Mouse (Mus musculus) kidney, adult 2 months (tissue): ENCODE measurements around the gene Grm1. TPM values are rescaled to one million over a fixed set of nuclear protein-coding genes. Genes with fewer than 3 reads are reported as not detected.

Experiments
- DNase-seq: peaks from one replicate; pipeline ENCODE4 v3.0.0; 2021
- H3K27ac ChIP-seq: fragments of 200-500 bp; 2 replicates; pipeline ENCODE4 v1.5.1; 2012; ENCODE audit warnings: low read depth, low read length, control low read depth, inconsistent platforms; ENCODE audit not compliant: insufficient read depth
- H3K27me3 ChIP-seq: fragments of 200-500 bp; replicated peaks from 2 replicates; pipeline ENCODE4 v1.6.1; 2012; ENCODE audit warnings: mild to moderate bottlenecking, moderate library complexity, low read length, inconsistent platforms; ENCODE audit not compliant: control insufficient read depth, insufficient read depth
- H3K36me3 ChIP-seq: fragments of 200-500 bp; 2 replicates; pipeline ENCODE4 v1.6.1; 2012; ENCODE audit warnings: mild to moderate bottlenecking, moderate library complexity, low read length, inconsistent platforms; ENCODE audit not compliant: control insufficient read depth, insufficient read depth
- H3K4me1 ChIP-seq: fragments of 200-500 bp; 2 replicates; pipeline ENCODE4 v1.6.1; 2011; ENCODE audit warnings: low read length; ENCODE audit not compliant: control insufficient read depth, insufficient read depth
- H3K4me3 ChIP-seq: fragments of 200-500 bp; 2 replicates; pipeline ENCODE4 v1.5.1; 2011; ENCODE audit warnings: mild to moderate bottlenecking, low read depth, low read length, control low read depth; ENCODE audit not compliant: insufficient read depth
- CTCF ChIP-seq: fragments of 200-500 bp; conservative IDR thresholded peaks from 2 replicates; pipeline ENCODE4 v1.5.1; 2011; ENCODE audit warnings: low read depth, mild to moderate bottlenecking, control low read depth, low read length, moderate library complexity, mixed read lengths; ENCODE audit not compliant: insufficient read depth, insufficient read length
- POLR2A ChIP-seq: fragments of 200-500 bp; IDR thresholded peaks from one replicate; pipeline ENCODE4 v1.6.1; 2011; ENCODE audit warnings: low read depth, low read length, control low read depth
- WGBS: fragments of 180-500 bp; shearing (Covaris S2); methylation state at CpG from one replicate; pipeline ENCODE4 v1.1.7; 2018; 5-methylcytosine and 5-hydroxymethylcytosine counted together
- polyA plus RNA-seq: library from polyadenylated mRNA; depleted of rRNA; stranded (reverse); fragments of >200 nt; gene quantifications from 2 replicates; pipeline ENCODE4 v1.2.3, GENCODE M21; 2012

The Grm1 gene
- polyA plus RNA-seq, 1 experiment: not detected

GRCm38 (mm10) chr10:10929672-10930071 lies 152.5 kb downstream of the Grm1 start:
- Histone ChIP-seq H3K27me3 (no peaks in the 10 kb centered on the region), H3K27ac (no peak overlapping the region), H3K4me1 (no peaks in the 10 kb centered on the region), H3K4me3 (no peak overlapping the region), H3K36me3 (no peaks in the 10 kb centered on the region)
- DNase-seq: no peak
- WGBS: 78% methylated on average over 2 of the region's 2 CpGs
- TF ChIP-seq POLR2A (no peak), CTCF (no peak)

DNA sequence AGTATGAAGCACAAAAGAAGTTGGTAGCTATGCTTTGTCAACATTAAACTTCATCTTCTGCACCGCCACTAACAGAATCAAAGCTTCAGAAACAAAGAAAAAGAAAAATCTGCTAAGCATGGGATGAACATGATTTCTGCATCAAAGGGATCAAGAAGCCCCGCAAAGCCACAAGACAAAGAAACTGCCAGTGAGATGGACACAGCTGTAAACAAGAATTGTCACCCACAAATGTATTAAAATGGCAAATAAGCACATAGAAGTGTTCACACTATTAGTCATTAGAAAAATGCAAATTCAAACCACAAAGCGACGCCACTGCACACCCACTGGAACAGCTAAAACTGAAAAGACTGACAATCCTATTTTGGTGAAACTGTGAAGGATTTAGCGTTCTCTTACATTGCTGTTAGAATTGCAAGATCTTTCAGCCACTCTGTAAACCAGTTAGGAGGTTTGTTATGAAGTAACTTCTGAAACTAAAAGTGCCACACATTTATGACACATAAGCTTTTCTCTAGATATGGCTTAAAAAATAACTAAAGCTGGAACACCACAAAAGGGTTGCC lies 153.3 kb downstream of the Grm1 start:
- H3K27ac ChIP-seq: no peak overlapping the region
- TF ChIP-seq POLR2A: no peak
- TF ChIP-seq CTCF: no peak
- H3K4me1 ChIP-seq: no peaks in the 10 kb centered on the region
- H3K27me3 ChIP-seq: no peaks in the 10 kb centered on the region
- H3K4me3 ChIP-seq: no peak overlapping the region
- H3K36me3 ChIP-seq: no peaks in the 10 kb centered on the region
- WGBS: 88% methylated on average over 5 of the region's 5 CpGs
- DNase-seq: no peak

GRCm38 (mm10) chr10:10917857-10918399 lies 164.2 kb downstream of the Grm1 start:
- DNase-seq: no peak
- Histone ChIP-seq H3K36me3 (no peaks in the 10 kb centered on the region), H3K27me3 (no peaks in the 10 kb centered on the region), H3K27ac (no peak overlapping the region), H3K4me1 (no peaks in the 10 kb centered on the region), H3K4me3 (no peak overlapping the region)
- no peak for TF ChIP-seq POLR2A
- no peak for TF ChIP-seq CTCF
- 75% methylated on average over 7 of the region's 7 CpGs for WGBS

DNA sequence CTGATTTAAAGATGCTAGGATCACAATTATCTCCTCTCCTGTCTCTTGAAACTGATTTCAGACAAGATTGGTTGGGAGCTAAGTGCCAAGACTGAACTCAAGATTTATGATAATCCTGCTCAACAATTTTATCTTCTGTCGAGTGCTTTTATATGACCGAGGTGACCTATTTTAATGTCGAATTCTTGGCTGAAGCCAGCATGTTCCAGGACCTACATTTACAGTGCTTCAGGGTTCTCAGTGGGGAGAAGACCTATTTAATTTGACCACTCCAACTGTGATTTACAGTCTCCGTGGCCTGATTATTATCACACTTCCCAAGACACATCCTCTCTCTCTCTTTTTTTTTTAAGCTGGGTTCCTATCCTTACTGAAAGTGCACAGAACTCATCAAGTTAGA lies 168.5 kb downstream of the Grm1 start:
- Histone ChIP-seq H3K4me3 (no peak overlapping the region), H3K27me3 (no peaks in the 10 kb centered on the region), H3K36me3 (no peaks in the 10 kb centered on the region), H3K4me1 (no peaks in the 10 kb centered on the region), H3K27ac (no peak overlapping the region)
- no peak for DNase-seq
- no peak for TF ChIP-seq CTCF
- no peak for TF ChIP-seq POLR2A
- WGBS: 63% methylated on average over 4 of the region's 4 CpGs

DNA sequence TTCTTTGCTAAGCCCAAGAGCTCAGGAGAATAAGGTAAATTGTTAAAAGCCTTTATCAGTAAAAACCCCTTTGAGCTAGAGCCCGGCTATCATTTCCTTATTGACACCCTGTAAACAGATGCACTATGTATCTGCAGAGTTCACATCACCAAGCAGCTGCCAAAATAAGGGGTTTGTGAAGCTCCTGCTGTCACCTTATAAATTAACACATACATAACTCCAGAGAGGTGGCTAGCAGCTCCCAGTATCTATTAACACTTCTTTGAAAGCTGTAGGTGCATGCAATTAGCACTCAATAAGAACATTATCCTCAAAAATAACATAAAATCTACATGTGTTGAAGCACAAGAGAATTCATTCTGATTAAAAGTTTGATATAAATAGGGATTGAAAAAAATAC lies 191.9 kb downstream of the Grm1 start:
- 85% methylated on average over 1 of the region's 1 CpGs for WGBS
- Histone ChIP-seq H3K36me3 (no peaks in the 10 kb centered on the region), H3K4me3 (no peak overlapping the region), H3K27ac (no peak overlapping the region), H3K27me3 (no peaks in the 10 kb centered on the region), H3K4me1 (no peaks in the 10 kb centered on the region)
- TF ChIP-seq POLR2A (no peak), CTCF (no peak)
- no peak for DNase-seq

DNA sequence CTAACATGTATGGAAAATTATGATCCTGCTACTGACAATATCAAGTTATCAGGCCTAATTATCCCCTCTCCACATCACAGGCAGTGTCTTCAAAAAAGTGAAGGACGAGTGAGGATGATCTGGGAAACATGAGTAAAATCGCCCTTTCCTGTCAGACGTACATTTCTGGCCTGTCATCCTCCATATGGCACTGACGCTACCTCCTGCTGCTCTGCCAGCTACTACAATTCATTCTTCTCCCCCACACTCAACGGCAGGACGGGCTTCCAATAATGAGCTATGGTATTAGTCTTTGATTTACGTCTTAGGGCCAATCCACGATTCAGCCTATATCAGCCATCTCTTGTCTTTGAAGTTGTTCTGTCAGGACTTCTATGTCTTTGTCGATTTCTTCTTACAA lies 193.6 kb downstream of the Grm1 start:
- H3K4me3 ChIP-seq: no peak overlapping the region
- no peaks in the 10 kb centered on the region for H3K27me3 ChIP-seq
- no peak for DNase-seq
- H3K27ac ChIP-seq: no peak overlapping the region
- WGBS: 73% methylated on average over 9 of the region's 9 CpGs
- TF ChIP-seq POLR2A: no peak
- TF ChIP-seq CTCF: no peak
- H3K4me1 ChIP-seq: no peaks in the 10 kb centered on the region
- H3K36me3 ChIP-seq: no peaks in the 10 kb centered on the region

DNA sequence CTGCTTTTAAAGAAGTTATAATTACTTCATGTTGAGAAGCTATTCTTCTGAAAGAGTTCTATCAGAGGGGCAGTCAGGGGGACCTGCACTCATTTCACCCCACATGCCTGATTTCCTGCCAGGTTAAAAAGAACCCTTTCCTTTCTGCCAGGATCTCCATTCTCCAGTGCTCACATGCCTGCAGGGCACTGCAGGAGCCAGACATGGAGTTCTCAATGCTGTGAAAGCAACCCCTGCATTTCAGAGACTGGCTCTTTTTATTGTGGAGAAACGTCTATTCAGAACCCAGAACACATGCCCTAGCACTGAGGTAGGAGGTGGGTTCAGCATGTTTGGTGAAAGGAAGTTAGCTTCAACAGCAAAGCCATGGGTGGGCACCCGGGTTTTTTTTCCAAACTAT lies 197.2 kb downstream of the Grm1 start:
- no peaks in the 10 kb centered on the region for H3K36me3 ChIP-seq
- no peak for DNase-seq
- no peak overlapping the region for H3K27ac ChIP-seq
- H3K4me1 ChIP-seq: no peaks in the 10 kb centered on the region
- TF ChIP-seq CTCF (no peak), POLR2A (no peak)
- no peaks in the 10 kb centered on the region for H3K27me3 ChIP-seq
- WGBS: 17% methylated on average over 2 of the region's 2 CpGs
- no peak overlapping the region for H3K4me3 ChIP-seq

DNA sequence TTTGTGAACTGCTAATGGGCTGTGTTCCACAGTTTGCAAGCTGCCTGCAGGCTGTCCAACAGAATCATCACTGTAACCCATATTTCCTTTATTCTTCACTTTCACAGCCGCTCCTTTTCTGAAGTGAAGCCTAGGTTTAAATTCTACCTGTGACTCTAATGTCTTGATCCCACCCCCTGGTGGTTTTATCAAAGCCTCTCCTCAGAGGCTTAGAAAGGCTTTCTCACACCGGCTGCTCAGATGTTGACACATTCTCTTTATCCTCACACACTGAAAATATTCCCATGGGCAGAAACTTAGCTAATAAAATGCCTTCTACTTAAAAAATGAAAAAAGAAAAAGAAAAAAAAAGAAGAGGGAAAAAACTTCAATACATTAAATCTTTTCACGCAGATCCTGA lies 210.0 kb downstream of the Grm1 start:
- 60% methylated on average over 3 of the region's 3 CpGs for WGBS
- Histone ChIP-seq H3K27me3 (no peaks in the 10 kb centered on the region), H3K27ac (no peak overlapping the region), H3K4me3 (no peak overlapping the region), H3K36me3 (no peaks in the 10 kb centered on the region), H3K4me1 (no peaks in the 10 kb centered on the region)
- no peak for DNase-seq
- TF ChIP-seq POLR2A: no peak
- TF ChIP-seq CTCF: no peak
